Mouse (Mus musculus) embryonic fibroblast, embryonic 13.5 days (primary cell): ENCODE results near the gene Poc1a. TPM values are rescaled to one million over a fixed set of nuclear protein-coding genes. Genes with fewer than 3 reads are reported as not detected.

Experiments used
- H3K27ac ChIP-seq: 2 replicates; pipeline ENCODE4 v1.5.1; 2012; ENCODE audit warnings: low read length, control low read depth, inconsistent platforms; ENCODE audit not compliant: insufficient read depth
- H3K4me1 ChIP-seq: 2 replicates; pipeline ENCODE4 v1.6.1; 2011; ENCODE audit warnings: low read length; ENCODE audit not compliant: control insufficient read depth, insufficient read depth
- H3K4me3 ChIP-seq: 2 replicates; pipeline ENCODE4 v1.5.1; 2011; ENCODE audit warnings: mild to moderate bottlenecking, control low read depth, low read length; ENCODE audit not compliant: insufficient read depth
- CTCF ChIP-seq: IDR thresholded peaks from 2 replicates; pipeline ENCODE4 v1.5.1; 2011; ENCODE audit warnings: mild to moderate bottlenecking, control low read depth, low read length, moderate library complexity, borderline replicate concordance; ENCODE audit not compliant: insufficient read depth
- POLR2A ChIP-seq: IDR thresholded peaks from 2 replicates; pipeline ENCODE4 v1.6.1; 2011; ENCODE audit warnings: low read depth, mild to moderate bottlenecking, control low read depth, low read length, moderate library complexity
- polyA plus RNA-seq: library from polyadenylated mRNA; stranded (reverse); fragments of >200 nt; gene quantifications from 2 replicates; pipeline ENCODE4 v1.2.4, GENCODE M21; 2011; ENCODE audit warnings: low read depth; ENCODE audit not compliant: missing spikeins, insufficient read length

Gene Poc1a
- 9.4 and 12.0 TPM in 2 replicates for polyA plus RNA-seq

DNA sequence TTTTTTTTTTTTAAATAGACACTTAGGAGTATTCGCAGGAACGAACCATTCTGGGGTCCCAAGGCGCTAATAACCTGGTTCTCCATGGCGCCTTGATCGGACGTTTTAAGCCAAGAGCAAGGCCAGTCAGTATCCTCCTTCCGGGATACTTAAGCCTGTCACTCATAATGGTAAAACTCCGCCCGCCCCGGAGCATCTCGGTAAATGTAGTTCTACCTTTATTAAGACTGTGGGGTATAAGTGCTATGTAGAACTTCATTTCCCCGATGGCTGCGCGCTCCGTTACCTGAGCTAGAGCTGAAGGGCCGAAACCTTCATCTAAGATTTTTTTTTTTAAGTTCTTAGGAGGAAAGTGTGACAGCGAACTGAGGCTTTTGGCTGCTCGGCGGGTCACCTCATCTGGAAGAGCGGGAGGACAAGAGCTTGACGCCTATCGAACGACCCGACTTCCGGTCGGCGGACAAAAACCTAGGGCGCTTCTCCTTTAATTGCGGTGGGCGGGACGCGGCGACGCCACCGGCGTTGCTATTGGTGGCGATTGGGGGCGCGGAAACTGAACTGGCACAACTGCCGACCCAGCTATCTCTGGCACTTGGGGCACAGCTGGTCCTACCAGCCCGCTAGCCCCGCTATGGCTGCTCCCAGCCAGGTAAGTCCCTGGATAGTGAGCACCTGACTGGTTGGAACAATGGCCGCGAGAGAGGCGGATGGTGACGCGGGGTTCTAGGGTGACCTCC, at the start of gene Poc1a:
Poc1a (plus strand) TSS at position 254 of the 737 bp plus-strand sequence.
- TF ChIP-seq CTCF (no peak), POLR2A (peak; percentile 71)
- peak within 1 kb of the TSS; percentile 81 for H3K27ac ChIP-seq
- peak within 1 kb of the TSS; percentile 74 for H3K4me3 ChIP-seq
- H3K4me1 ChIP-seq, result peaks cover 3% of the 10 kb centered on the region; the same call in 1 of the 2 replicates

DNA sequence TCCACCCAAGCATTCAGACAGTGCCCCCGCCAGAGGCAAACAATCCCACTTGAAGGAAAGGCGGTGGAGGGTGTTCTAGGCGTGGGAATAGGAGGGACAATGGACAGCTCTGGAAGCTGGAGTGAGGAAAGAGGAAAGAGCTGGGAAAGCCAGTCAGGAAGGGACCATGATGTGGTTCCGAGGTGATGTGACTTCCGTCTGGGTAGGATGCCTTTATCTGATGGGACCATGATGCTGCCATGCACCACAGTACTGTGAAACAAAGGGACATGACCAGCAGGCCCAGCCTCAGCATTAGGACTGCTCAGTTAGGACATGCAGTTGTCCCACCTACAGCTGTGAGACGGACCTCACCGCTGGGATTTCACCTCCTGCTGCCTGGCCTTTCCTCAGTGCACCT, 49.6 kb upstream of the Poc1a start:
- Histone ChIP-seq H3K27ac (no peak overlapping the region), H3K4me1 (0 out of 2 replicates have a peak, but pooled peaks cover 2% of the 10 kb centered on the region), H3K4me3 (no peak overlapping the region)
- TF ChIP-seq POLR2A, result no peak
- no peak for TF ChIP-seq CTCF

DNA sequence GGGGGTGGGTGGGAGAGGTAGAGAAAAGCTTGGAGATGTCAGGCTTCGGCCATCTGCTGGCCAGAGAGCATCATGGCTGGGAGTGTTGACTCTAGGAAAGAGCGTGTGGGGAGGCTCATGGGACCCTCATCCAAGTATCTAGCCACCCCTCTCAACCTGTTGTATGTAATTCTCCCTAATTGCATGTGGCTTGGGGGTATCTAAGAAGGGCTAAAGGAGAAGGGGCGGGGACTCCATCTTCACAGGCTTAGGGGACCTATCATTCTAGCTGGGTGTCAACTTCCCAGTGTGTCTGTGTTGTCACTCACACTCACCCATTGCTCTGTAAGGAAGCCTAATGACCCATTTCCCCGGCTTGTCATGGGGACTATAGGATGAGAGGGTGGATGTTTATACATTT, 49.0 kb upstream of the Poc1a start:
- H3K4me3 ChIP-seq, result no peak overlapping the region
- TF ChIP-seq CTCF (no peak), POLR2A (no peak)
- no peak overlapping the region for H3K27ac ChIP-seq
- H3K4me1 ChIP-seq, result no peaks in the 10 kb centered on the region

DNA sequence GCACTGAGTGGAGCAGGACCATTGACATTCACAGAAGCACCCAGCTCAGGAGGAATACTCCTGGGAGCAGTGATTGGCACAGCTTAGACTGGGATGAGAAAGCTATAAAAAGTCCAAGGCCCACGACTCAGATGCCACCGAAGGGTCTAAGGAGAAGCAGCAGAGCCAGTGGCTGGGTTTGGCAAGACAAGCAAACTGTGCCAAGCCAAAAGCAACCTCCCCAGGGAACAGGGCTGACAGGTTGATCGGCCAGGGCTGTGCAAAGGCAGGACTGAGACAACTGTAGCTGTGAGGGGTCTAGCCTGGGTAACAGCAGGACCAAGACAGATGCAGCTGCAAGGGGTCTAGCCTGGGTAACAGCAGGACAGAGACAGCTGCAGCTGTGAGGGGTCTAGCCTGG, 47.9 kb upstream of the Poc1a start:
- TF ChIP-seq POLR2A (no peak), CTCF (no peak)
- Histone ChIP-seq H3K4me3 (no peak overlapping the region), H3K4me1 (no peaks in the 10 kb centered on the region), H3K27ac (no peak overlapping the region)

DNA sequence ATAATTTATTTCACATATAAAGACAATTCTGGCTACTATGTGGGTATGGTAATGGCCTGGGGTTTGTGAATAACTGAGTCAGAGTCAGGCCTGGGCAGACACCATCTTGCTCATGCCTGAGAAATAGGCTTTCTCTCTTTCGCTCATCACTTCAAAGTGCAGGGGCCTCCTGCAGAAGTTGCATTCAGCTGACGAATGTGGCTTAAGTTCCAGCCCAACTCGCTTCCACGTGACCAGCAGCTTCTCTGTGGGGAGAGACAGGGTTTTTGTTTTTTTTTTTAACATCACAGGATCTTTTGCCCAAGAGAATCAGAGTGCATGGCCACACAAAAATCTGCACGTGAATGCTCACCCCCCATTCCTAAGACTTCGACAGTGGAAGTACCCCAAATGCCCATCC, 46.9 kb upstream of the Poc1a start:
- TF ChIP-seq POLR2A, result no peak
- no peak for TF ChIP-seq CTCF

DNA sequence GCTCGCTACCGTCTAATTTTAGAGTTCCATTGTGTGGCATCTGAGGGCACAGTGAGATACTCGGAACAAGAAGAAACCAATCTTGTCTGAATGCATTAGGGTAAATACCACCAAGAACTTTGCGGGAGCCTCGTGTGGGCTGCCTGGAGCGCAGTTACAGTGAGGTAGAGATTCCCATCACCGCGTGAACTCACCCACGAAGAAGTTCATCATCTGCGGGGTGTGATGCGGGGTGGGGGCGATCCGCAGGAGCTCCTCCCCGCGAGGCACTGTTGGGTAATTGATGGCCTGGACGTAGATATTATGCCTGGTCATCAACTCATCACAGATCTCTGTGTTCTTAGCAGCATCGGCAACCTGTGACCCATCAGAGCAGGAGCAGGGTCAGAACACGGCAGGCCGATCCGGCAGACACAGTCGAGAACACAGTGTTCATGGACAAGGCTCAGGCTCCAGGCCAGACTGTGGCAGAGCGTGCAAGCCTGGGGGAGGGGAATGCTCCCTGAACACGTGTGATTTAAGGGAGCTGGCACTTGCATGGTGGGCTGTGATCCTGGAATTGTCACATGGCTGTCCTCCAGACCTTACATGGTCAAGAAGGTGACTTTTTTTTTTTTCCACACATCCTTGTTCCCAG, 45.5 kb upstream of the Poc1a start:
- H3K4me3 ChIP-seq, result no peak overlapping the region
- TF ChIP-seq POLR2A (no peak), CTCF (no peak)
- no peaks in the 10 kb centered on the region for H3K4me1 ChIP-seq
- H3K27ac ChIP-seq, result no peak overlapping the region

More for the DNA sequence above, 46.9 kb upstream of the Poc1a start:
- no peaks in the 10 kb centered on the region for H3K4me1 ChIP-seq
- no peak overlapping the region for H3K27ac ChIP-seq
- H3K4me3 ChIP-seq, result no peak overlapping the region

DNA sequence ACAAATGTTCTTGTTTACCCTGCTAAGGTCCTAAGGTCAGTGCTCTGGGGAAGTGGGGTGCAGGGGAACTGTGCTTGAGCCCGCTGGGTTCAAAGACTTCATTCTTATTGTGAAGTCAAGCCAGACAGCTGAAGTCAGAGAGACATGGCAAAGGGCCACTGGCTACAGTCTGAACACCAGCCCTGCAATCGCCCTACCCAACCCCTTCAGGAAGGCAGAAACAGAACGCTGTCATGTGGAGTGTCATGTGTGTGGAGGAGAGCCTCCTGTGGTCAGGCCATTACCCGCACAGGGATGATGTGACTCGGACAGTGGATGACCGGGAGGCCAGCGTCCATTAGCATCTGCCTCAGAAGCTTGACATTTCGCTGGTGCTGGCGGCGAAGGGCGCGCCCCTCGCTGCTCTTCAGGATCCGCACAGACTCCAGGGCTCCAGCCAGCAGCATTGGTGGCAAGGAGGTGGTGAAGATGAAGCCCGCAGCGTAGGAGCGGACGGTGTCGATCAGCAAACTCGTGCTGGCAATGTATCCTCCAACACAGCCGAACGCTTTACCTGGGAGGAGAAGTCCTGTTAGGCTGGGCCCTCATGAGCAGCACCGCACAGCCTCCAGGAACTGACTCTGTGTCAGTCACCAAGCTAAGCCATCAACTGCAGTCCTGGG, 44.6 kb upstream of the Poc1a start:
- Histone ChIP-seq H3K27ac (no peak overlapping the region), H3K4me1 (no peaks in the 10 kb centered on the region), H3K4me3 (no peak overlapping the region)
- no peak for TF ChIP-seq CTCF
- no peak for TF ChIP-seq POLR2A

DNA sequence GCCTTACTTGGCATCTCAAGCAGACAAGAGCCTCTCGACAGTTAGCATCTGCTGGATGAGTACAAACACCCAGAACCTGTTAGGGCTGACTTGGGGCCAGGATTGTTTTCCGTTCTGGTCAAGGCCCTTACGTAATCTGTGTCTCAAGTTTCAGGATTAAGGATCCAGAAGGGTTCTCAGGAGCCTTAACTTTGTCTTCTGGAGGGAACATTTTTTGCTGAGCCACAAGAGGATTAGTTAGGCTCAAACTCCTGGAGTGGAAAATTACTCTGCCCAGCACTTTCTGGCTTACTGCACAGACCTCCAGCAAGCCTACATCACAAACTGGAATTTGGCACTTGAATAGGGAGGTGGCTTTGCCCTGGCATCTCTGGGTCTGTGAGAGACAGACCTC, 44.0 kb upstream of the Poc1a start:
- no peak for TF ChIP-seq POLR2A
- TF ChIP-seq CTCF, result no peak
- Histone ChIP-seq H3K27ac (no peak overlapping the region), H3K4me3 (no peak overlapping the region), H3K4me1 (no peaks in the 10 kb centered on the region)

DNA sequence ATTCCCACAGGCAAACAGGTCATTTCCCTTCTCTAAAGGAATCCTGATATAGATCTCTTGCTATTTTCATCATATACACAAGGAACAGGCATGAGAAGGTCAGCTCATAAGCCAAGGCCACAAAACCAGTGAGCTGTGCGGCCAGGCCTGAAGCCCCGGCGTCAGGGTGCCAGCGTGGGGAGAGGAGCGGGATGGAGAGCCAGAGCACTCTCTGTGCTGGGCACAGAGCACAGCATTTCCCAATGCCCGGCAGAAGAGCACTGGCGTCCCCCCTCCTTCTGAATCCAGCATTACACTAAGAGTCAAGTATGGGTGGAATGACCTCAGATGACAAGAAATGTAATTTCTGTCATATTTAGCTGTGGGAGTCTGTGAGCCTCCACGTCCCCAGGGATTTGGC, 43.5 kb upstream of the Poc1a start:
- Histone ChIP-seq H3K27ac (no peak overlapping the region), H3K4me3 (no peak overlapping the region), H3K4me1 (no peaks in the 10 kb centered on the region)
- no peak for TF ChIP-seq CTCF
- TF ChIP-seq POLR2A, result no peak

DNA sequence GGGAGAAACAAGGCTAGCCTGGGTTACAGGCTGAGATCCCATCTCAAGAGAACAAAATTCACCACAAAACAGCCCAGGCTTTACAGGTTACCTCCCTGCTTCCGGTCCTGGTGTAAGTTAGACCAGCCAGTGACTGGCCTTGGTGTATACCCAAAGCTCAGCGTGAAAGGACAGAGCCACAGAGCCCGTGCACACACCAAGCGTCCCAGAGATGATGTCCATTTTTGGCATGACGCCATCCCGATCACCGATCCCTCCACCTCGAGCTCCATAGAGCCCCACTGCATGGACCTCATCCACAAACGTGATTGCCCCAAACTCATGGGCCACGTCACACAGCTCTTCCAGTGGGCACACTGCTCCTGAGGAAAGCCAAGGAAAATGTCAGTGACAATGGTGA, 43.0 kb upstream of the Poc1a start:
- no peak overlapping the region for H3K27ac ChIP-seq
- no peak for TF ChIP-seq POLR2A
- no peak for TF ChIP-seq CTCF
- H3K4me3 ChIP-seq, result no peak overlapping the region
- no peaks in the 10 kb centered on the region for H3K4me1 ChIP-seq
